Mouse (Mus musculus) naive thymus-derived CD4-positive, alpha-beta T cell, adult 2 months (primary cell): Measurements from ENCODE around the gene Hspa12a.

Experiments used
- DNase-seq: peaks from one replicate; pipeline ENCODE4 v3.0.0-alpha.2; 2011; ENCODE audit warnings: low read depth

Gene Hspa12a

DNA sequence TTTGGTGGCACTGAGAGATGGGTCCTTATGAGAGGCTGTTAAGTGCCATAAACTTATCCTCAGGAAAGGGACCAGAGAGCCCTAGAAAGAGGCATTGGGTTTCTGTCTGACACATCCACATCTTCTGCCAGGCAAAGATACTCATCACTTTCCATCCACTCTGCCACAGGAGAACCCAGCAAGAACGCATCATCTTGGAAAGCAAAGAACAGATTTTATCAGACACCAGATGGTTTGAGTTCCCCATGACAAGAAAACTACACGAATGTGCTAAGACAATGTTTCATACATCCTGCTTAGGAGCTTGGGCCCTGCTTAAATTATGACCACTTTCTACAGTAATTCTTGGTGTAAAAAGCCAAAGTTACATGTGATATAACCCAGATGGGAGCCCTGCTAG lies 192.6 kb downstream of the Hspa12a start:
- DNase-seq: no peak

DNA sequence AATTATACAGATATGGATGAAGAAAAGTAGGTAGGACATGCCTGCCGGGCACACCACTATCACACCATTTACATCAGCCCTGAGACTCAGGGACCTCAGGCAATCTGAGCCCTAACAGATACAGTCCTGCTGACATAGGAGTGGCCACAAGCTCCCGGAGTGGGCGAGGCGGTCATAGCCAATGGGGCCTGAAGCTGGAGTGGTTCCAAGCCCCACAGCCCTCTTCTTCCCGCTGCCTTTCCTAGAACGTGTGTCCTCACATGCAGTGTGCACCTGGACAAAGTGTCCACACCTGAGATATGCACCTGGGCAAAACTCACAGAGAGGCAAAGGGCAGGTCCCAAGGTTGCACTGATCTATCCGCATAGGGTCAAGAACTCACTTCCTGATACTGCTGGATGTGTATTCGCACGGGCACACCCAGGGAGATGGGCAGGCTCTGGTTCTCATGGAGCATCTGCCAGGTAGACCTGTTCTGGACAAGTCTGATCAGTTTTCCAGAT lies 195.9 kb downstream of the Hspa12a start:
- DNase-seq: no peak
